In genomic region chr1:90050046-90050739, GRCm38 (mm10) we compare ENCODE assay signal across 16 mouse cellular contexts. TPM values are rescaled to one million over a fixed set of nuclear protein-coding genes. Genes with fewer than 3 reads are reported as not detected.
A peak's percentile ranks its signal among the peaks of the same experiment; 100 is the strongest.
DNase-seq lines count a peak whose midpoint lies in the region; ATAC-seq lines count a peak whose summit lies in the region.
"Had no signal": no experiment of that assay in that cellular context is flagged by ENCODE, and none has a peak within 500 bp of the region (broad histone marks: within the 10 kb centered on the region; RNA-seq: fewer than 3 reads in every experiment).

No protein-coding gene starts in this region.

- peaks cover 25% of the 10 kb centered on the region for H3K4me1 ChIP-seq in forebrain, embryonic 10.5 days
- peaks cover 10% of the 10 kb centered on the region; the same call in 1 of the 2 replicates for H3K4me1 ChIP-seq in forebrain, embryonic 16.5 days (replicated peaks; ENCODE audit: control insufficient read depth, insufficient read depth, low read length)
- peaks cover 33% of the 10 kb centered on the region for H3K4me1 ChIP-seq in hindbrain, embryonic 15.5 days (replicated peaks)
- H3K4me1 ChIP-seq in midbrain, embryonic 16.5 days (ENCODE audit: control insufficient read depth, insufficient read depth, low read length) = no peaks in the 10 kb centered on the region; the same call in 1 of the 2 replicates
- H3K4me1 ChIP-seq in liver, embryonic 11.5 days (replicated peaks; ENCODE audit: control insufficient read depth, insufficient read depth, low read length) = peaks cover 3% of the 10 kb centered on the region; the same call in 1 of the 2 replicates

- no peak overlapping the region for H3K4me2 ChIP-seq in forebrain, embryonic 16.5 days (ENCODE audit: low read length)
- peak overlapping the region; percentile 10; the same call in 1 of the 2 replicates for H3K4me2 ChIP-seq in hindbrain, embryonic 15.5 days
- H3K4me2 ChIP-seq in midbrain, embryonic 16.5 days (ENCODE audit: low read length) = no peak overlapping the region
- H3K4me2 ChIP-seq in liver, embryonic 11.5 days = no peak overlapping the region

- H3K9me3 ChIP-seq in forebrain, embryonic 10.5 days = no peaks in the 10 kb centered on the region
- no peaks in the 10 kb centered on the region for H3K9me3 ChIP-seq in forebrain, embryonic 16.5 days (ENCODE audit: control insufficient read depth, low read length)
- no peaks in the 10 kb centered on the region for H3K9me3 ChIP-seq in hindbrain, embryonic 15.5 days
- H3K9me3 ChIP-seq in midbrain, embryonic 16.5 days (replicated peaks; ENCODE audit: control insufficient read depth, low read length, poor library complexity, severe bottlenecking) = no peaks in the 10 kb centered on the region
- H3K9me3 ChIP-seq in liver, embryonic 11.5 days (ENCODE audit: control insufficient read depth, low read length) = no peaks in the 10 kb centered on the region

- H3K27me3 ChIP-seq in forebrain, embryonic 10.5 days (ENCODE audit: poor library complexity, severe bottlenecking) = peaks cover 18% of the 10 kb centered on the region
- no peaks in the 10 kb centered on the region for H3K27me3 ChIP-seq in forebrain, embryonic 16.5 days (replicated peaks; ENCODE audit: control insufficient read depth, insufficient read depth, low read length)
- H3K27me3 ChIP-seq in hindbrain, embryonic 15.5 days = no peaks in the 10 kb centered on the region
- H3K27me3 ChIP-seq in midbrain, embryonic 16.5 days (ENCODE audit: control insufficient read depth, insufficient read depth, low read depth, low read length) = no peaks in the 10 kb centered on the region; the same call in 1 of the 2 replicates
- no peaks in the 10 kb centered on the region for H3K27me3 ChIP-seq in liver, embryonic 11.5 days (replicated peaks; ENCODE audit: control insufficient read depth, insufficient read depth, low read length)

- 0 out of 2 replicates have a peak overlapping the region, but pooled peaks have one; percentile 44 for H3K27ac ChIP-seq in forebrain, embryonic 10.5 days
- no peak overlapping the region for H3K27ac ChIP-seq in forebrain, embryonic 16.5 days (ENCODE audit: low read length)
- peak overlapping the region; percentile 67 for H3K27ac ChIP-seq in hindbrain, embryonic 15.5 days (replicated peaks)
- H3K27ac ChIP-seq in midbrain, embryonic 16.5 days (ENCODE audit: low read length) = no peak overlapping the region
- no peak overlapping the region for H3K27ac ChIP-seq in liver, embryonic 11.5 days (ENCODE audit: low read depth, low read length)

- no peak for DNase-seq in forebrain, embryonic 10.5 days (ENCODE audit: extremely low spot score, low spot score)
- DNase-seq in embryo, embryonic 11 days = peak; percentile 61
- no peak for DNase-seq in spleen, postnatal 10 days (ENCODE audit: low spot score in 2 of 2)
- no peak for DNase-seq in thymus, postnatal 14 days
- no peak for DNase-seq in liver, embryonic 11.5 days (ENCODE audit: low spot score)
- DNase-seq: cerebellum, adult 18-20 months; gastrocnemius, postnatal 14 days; heart, postnatal 10 days; liver; lung, postnatal 36 days; thymus, postnatal 36 days had no signal

- H3K9ac ChIP-seq in forebrain, embryonic 16.5 days (replicated peaks; ENCODE audit: low read depth, low read length) = no peak overlapping the region
- no peak overlapping the region for H3K9ac ChIP-seq in hindbrain, embryonic 15.5 days
- H3K9ac ChIP-seq in midbrain, embryonic 16.5 days (ENCODE audit: low read depth, low read length) = no peak overlapping the region
- no peak overlapping the region for H3K9ac ChIP-seq in liver, embryonic 11.5 days (ENCODE audit: low read depth, low read length)

- H3K4me3 ChIP-seq in forebrain, embryonic 10.5 days = no peak overlapping the region
- no peak overlapping the region for H3K4me3 ChIP-seq in forebrain, embryonic 16.5 days (replicated peaks; ENCODE audit: low read length)
- no peak overlapping the region for H3K4me3 ChIP-seq in hindbrain, embryonic 15.5 days
- no peak overlapping the region for H3K4me3 ChIP-seq in midbrain, embryonic 16.5 days (ENCODE audit: low read depth, low read length)
- no peak overlapping the region for H3K4me3 ChIP-seq in liver, embryonic 11.5 days (ENCODE audit: low read depth, low read length)

- no peak for ATAC-seq in forebrain, embryonic 16.5 days
- peak; percentile 58; the same call in 1 of the 2 replicates for ATAC-seq in hindbrain, embryonic 15.5 days (ENCODE audit: low FRiP score, low read depth)
- ATAC-seq in midbrain, embryonic 16.5 days = peak; percentile 39
- no peak for ATAC-seq in liver, embryonic 11.5 days (replicated peaks; ENCODE audit: low FRiP score)

- WGBS in forebrain, embryonic 10.5 days = 74% methylated on average over 20 of the region's 20 CpGs
- WGBS in forebrain, embryonic 16.5 days = 23% methylated on average over 20 of the region's 20 CpGs
- WGBS in hindbrain, embryonic 15.5 days = 21% methylated on average over 20 of the region's 20 CpGs
- 46% methylated on average over 20 of the region's 20 CpGs for WGBS in midbrain, embryonic 16.5 days
- 52% methylated on average over 20 of the region's 20 CpGs for WGBS in liver, embryonic 11.5 days

- H3K36me3 ChIP-seq in forebrain, embryonic 10.5 days (replicated peaks) = no peaks in the 10 kb centered on the region
- no peaks in the 10 kb centered on the region for H3K36me3 ChIP-seq in forebrain, embryonic 16.5 days (ENCODE audit: control insufficient read depth, insufficient read depth)
- no peaks in the 10 kb centered on the region for H3K36me3 ChIP-seq in hindbrain, embryonic 15.5 days
- no peaks in the 10 kb centered on the region for H3K36me3 ChIP-seq in midbrain, embryonic 16.5 days (ENCODE audit: control insufficient read depth, insufficient read depth, low read length)
- no peaks in the 10 kb centered on the region for H3K36me3 ChIP-seq in liver, embryonic 11.5 days (ENCODE audit: control insufficient read depth, insufficient read depth, low read length)
- H3K36me3 ChIP-seq: G1E had no signal

RNA-seq across cellular contexts. Expression of gene Asb18, which starts 35.7 kb away (rescaled TPM):
- polyA plus RNA-seq in forebrain, embryonic 10.5 days (2016; fragmentation: Nextera tagmentation; extraction: Ambion mirVana) = not detected in 2 replicates
- polyA plus RNA-seq in forebrain, embryonic 16.5 days (2015; fragmentation: Nextera tagmentation; extraction: Ambion mirVana) = 0.14 and 0.33 TPM in 2 replicates
- polyA plus RNA-seq in hindbrain, embryonic 15.5 days (2015; fragmentation: Nextera tagmentation; extraction: Ambion mirVana) = 0.68 and 1.1 TPM in 2 replicates
- 0.39 and 0.52 TPM in 2 replicates for polyA plus RNA-seq in midbrain, embryonic 16.5 days (2015; fragmentation: Nextera tagmentation; extraction: Ambion mirVana)
- not detected in 2 replicates for polyA plus RNA-seq in liver, embryonic 11.5 days (2014; fragmentation: Nextera tagmentation; extraction: Ambion mirVana)
- polyA plus RNA-seq: G1E; spleen, adult 2 months had no signal

Comparison
In these comparisons a context has a peak if more than half of its experiments do, and no peak if none do; other contexts are left out.
1. H3K27ac ChIP-seq: peak in forebrain, embryonic 10.5 days (single experiment) and hindbrain, embryonic 15.5 days (single experiment); none in forebrain, embryonic 16.5 days (single experiment), midbrain, embryonic 16.5 days (single experiment) and liver, embryonic 11.5 days (single experiment).
2. ATAC-seq: peak in hindbrain, embryonic 15.5 days (single experiment) and midbrain, embryonic 16.5 days (single experiment); none in forebrain, embryonic 16.5 days (single experiment) and liver, embryonic 11.5 days (single experiment).